Mouse (Mus musculus) left cerebral cortex, adult 9 months (tissue): ENCODE results near the gene Fbxl17.
A peak's percentile ranks its signal among the peaks of the same experiment; 100 is the strongest.

Source experiments
- DNase-seq, 2 experiments: peaks; one replicate each; pipeline ENCODE4 v3.0.0; 2022; ENCODE audit warnings: low spot score in 2 of 2

Fbxl17 gene

DNA sequence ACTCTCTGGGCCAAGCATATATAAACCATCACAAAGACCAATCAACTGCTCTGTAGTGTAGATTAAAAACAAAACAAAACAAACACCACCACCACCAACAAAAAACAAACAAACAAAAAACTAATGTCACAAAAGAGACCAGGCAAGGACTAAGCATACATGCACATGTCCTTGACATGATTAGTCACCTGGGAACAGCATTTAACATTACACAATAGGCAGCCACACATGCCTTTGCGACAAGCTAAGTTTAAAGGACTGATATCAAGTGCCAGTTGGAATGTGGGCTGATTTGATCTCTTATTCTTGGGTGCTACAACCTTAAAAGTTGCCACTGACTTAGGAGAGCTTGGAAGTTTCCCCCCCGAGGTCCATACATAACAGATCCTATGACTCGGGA, 446.5 kb downstream of the Fbxl17 start:
- no peak for DNase-seq

- DNase-seq = no peak
Observed at GRCm38 (mm10) chr17:63046401-63046800, 453.4 kb downstream of the Fbxl17 start.

DNA sequence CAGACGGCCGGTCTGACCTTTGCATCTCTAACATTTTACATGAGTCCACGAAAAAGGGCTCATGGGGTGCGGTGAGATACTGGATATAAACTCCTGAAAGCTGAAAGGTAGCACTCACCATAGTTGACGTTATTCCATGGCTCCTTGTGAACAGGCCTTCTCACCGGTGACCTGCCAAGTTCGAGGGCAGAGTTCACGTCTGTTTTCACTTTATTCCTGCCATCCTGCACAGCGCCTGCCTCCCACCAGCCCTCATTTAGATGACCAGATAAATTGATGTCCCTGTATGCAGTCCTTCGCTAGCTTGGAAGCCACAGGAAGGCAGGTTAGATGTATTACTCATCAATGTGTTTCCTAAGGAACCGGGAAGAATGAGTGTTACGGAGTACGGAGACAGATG, 454.5 kb downstream of the Fbxl17 start:
- no peak for DNase-seq

- DNase-seq = no peak
Observed at GRCm38 (mm10) chr17:63043046-63043675, 456.7 kb downstream of the Fbxl17 start.

- no peak for DNase-seq
Observed at GRCm38 (mm10) chr17:63037562-63037961, 462.3 kb downstream of the Fbxl17 start.

GRCm38 (mm10) chr17:63033141-63033540, 466.7 kb downstream of the Fbxl17 start:
- no peak for DNase-seq

GRCm38 (mm10) chr17:63029105-63029504, 470.7 kb downstream of the Fbxl17 start:
- DNase-seq = no peak

DNA sequence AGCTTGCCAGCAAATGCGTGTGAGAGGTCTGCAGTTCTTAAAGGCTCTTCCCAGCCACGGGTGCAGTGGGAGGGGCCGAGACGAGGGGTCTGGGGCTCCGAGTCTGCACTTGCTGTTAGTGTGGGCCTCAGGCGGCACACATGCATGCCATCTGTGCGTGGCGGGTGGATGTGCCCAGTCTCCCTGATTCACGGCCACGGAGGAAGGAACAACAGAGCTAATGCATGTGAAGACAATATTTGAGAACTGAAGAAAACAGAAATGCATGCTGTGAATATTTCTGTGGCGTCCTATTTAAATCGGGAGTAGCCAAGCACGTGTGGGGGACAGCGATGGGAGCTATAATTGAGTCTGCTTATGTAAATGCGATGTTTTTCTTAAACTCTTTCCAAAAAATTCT, 474.6 kb downstream of the Fbxl17 start:
- DNase-seq = peak in 1 of 2 experiments; percentile 59

DNA sequence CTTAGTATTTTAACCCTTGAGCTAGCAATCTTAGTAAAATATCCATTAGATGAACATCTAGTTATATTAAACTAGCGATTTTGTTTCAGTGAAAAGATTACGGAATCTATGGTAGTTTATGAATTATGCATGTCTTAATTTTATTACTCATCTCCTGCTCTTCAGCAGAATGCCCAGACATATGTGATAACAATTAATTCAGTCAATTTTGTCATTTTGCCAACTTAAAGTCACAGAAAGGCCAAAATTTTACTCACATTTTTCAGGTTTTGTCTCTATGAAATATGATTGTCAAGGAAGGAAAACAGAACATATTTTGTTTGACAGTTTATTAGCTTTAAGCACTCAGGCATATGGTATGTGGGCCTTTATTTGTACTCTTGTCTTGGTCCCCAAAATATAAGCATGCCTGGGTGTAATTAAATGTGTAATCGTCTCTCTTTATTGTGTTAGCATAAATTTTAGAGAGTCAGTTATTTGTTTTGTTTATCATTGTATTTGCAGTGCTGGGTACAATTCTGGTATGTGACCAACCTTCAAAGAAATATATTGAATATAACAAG, 482.1 kb downstream of the Fbxl17 start:
- DNase-seq = no peak

DNA sequence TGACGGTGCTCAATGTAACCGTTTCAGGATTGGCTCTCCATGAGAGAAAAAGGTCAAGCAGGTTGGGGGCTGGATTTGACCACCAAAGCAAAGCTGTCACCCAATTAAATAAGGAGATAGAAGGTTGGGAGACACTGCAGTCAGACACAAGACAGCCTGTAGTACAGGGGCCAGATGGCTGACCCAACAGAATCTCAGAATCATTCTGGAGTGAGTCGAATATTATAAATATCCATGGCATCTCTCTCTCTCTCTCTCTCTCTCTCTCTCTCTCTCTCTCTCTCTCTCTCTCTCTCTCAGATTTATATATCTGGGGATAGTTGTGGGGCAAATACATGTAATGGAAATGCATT, 487.3 kb downstream of the Fbxl17 start:
- no peak for DNase-seq

GRCm38 (mm10) chr17:63011893-63012570, 487.8 kb downstream of the Fbxl17 start:
- peak; percentile 85 to 92 for DNase-seq

- no peak for DNase-seq
Observed at GRCm38 (mm10) chr17:63010830-63011229, 489.0 kb downstream of the Fbxl17 start.

DNA sequence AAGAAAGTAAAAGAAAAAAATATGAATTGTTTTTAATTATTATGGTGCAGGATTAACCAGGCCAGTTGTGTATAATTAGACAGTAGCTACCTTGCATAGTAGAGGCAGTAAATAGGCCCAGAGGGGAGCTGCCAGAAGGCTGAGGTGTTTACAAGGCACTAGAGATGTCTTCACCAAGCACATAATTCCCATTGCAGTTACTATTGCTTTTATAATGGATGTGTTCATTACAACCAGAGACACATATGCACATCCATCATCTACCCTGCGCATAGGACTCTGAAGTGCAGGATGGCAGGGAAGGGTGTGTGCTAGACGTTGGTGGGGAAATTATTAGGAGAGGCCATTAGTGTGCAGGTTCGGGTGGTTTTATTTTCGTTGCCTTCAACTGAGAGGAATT, 491.0 kb downstream of the Fbxl17 start:
- DNase-seq = no peak

DNA sequence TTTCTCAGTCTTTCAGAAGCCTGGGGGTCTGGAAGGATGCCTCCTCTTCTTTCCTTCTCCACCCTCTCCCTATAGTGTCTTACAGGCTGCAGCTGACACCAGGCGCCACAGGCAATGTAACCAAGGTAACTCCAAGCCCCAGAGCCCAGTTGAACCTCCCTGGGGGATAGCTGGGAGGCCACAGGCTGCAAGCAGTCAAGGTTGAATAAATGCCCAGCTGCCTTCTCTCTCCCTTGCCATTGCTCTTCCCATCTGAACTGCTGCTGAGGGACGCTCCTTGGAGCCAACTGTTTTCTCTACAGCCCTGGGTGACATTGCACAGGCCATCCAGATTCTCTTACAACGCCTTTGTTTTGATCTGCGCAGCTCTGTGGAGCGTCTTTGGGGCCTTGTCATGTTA, 491.5 kb downstream of the Fbxl17 start:
- no peak for DNase-seq

DNA sequence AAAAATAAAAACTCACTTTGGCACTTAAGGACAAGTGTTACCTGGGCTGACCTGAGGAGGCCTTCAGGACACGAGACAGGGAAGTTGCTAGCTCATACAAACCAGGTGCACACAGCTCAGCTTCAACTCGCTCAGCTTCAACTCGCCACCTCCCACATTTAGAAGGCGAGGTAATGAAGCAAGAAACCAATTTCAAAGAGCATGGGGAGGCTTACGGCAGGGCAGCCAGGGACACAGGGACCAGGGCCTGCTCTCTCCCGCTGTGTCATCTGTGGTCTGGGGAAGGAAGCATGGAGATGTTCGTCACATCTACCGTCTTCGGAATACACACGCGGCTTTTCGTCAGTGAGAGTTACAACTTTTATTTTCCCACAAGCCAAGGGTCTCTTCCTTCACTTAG, 491.9 kb downstream of the Fbxl17 start:
- no peak for DNase-seq
